Mouse (Mus musculus) embryo, embryonic 10 days (tissue): ENCODE measurements at regions not wholly inside any gene's neighbourhood (a gene's known extent, or its start where the extent isn't known, plus 50 kb on each side); places are given as distances from the start of the nearest gene placed in this dataset.
A peak's percentile ranks its signal among the peaks of the same experiment; 100 is the strongest.

Source experiments
- DNase-seq: peaks from one replicate; pipeline ENCODE4 v3.0.0-alpha.2; 2015; ENCODE audit warnings: low spot score

- DNase-seq = peak; percentile 63
These were observed 357.6 kb downstream of the Sorl1 start for GRCm38 (mm10) chr9:41766533-41766920.

GRCm38 (mm10) chr9:41765816-41766532 lies 358.1 kb downstream of the Sorl1 start:
- DNase-seq = no peak

DNA sequence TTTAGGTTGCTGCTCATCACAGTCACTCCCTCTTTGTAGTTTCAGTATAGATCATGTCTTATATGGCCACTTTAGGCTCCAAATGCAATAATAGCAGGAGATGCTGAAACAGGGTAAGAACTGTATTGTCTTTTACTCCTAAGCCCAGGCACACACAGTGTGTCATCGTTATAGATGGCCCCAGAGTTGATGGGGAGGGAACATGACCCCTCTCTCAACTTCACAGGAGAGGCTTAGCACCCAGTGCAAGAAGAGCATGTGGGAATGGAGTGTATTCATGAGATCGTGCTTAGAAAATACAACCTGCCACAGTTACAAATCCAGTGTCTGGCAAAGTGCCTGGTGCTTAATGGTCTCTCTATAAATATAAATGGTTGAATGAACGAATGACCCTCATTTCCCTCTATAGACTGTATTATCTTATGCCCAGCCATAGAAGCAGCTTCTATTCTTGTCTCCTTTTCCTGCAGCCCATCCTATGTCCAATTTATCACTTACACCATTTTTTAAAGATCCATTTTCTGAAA lies 363.0 kb downstream of the Sorl1 start:
- no peak for DNase-seq

DNA sequence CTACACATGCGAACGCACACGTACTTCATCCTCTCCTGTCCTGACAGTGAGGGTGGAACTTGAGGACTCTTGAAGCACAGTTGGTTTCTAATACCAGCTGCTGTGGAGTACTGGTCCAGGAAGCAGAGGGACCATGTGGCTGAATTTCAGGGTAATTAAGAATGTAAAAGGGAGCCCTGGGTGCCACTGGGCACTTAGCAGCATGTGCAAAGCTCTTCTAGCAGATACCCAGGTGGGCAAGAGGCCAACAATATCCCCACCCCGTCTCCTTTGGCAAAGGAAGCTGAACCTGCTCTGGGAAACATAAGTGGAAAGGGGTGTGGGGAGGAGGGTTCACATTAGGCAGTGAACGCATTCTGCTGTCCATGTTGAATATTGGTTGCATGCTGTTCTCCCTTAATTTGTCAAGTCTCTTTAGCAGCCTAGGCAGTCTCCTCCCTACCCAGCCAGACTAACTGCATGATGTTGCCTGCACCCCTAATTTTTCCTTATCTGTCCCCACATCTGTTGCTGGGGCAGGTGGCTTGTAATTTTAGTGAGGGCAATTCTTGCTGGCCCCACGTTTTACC lies 369.6 kb downstream of the Sorl1 start:
- no peak for DNase-seq

DNA sequence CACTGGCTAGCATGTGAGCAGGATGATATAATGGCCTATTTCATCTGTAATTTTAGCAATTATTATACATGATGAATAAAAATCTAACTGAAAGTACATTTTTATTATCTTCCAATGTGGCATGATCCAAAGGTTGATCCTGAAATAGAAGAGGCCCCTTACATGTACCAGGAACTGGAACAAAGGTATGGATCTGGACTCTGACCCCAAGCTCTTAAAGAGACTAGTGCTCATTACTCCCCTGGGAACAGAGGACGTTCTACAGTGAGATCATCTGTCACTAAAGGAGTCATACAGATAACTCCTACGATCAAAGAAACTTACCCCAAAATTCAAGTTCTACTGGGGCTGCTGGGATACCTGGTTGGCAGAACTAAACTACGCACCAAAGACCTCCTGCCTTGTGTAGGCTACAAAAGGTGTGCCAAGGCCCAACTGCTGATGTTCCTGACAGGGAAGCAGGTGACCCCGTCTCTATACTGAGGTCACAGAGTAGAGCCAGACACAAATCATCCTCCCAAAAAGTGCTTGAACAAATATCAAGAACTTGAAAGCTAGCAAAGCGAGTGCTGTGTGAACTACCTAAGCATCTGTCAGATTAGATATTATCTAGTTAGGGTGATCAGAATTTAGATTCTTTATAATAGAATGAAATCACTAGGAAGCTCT lies 378.0 kb downstream of the Sorl1 start:
- DNase-seq = no peak

DNA sequence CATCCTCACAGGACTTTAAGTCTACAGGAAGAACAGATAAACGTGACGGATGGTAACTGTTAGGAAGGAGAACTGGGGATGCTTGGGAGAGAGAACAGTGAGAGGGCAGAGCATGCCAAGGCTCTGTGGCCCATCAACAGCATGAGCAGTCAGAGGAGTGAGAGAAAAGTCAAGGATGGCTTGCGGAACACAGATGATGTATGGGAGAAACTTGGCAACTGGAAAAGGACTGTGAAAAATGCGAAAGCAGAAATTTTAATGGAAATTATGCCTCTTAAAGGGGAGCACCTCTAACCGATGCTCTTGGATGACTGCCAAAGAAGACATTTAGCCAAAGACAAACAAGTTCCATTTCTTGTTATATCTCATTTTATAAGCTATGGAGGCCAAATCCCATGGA lies 382.6 kb downstream of the Sorl1 start:
- DNase-seq = no peak

DNA sequence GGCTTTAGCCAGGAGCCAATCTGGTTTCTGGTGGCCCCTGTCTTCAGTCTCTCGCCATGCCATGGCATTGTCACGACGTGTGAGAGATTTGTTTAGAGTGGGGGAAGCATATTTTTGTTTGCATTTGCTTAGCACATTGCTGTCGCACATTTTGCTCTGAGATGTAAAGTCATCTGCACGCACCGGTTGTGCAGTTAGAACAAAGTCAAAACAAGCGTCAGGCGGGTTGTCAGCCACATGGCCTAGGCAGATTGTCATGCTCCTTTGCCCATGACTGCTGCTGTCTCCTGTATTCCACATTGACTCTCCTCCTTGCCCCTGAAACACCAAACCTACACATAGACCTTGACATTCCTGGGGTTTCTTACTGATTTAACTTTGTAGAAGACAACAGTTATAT lies 383.6 kb downstream of the Sorl1 start:
- no peak for DNase-seq

DNA sequence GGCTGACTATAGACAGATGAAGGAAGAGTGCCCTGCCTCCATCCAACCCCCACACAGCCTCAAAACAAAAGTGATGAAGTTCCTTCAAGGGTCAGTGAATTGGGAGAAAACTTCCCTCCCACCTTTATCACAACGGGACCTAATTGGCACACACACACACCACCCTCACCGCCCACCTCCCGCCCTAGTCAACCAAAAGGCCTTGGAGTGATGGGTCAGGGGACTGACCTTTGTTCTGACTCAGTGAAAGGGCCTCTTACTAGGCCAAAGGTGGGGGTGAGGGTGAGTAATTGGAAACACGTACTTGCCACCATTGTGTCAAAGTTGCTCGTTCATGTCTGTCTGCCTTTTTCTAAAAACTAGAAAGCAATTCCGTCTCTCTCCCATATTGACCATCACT lies 386.4 kb downstream of the Sorl1 start:
- peak; percentile 64 for DNase-seq

- peak; percentile 6 for DNase-seq
These were observed 387.2 kb downstream of the Sorl1 start for GRCm38 (mm10) chr9:41736881-41737280.

- peak; percentile 79 for DNase-seq
These were observed 387.8 kb downstream of the Sorl1 start for GRCm38 (mm10) chr9:41736234-41736859.

DNA sequence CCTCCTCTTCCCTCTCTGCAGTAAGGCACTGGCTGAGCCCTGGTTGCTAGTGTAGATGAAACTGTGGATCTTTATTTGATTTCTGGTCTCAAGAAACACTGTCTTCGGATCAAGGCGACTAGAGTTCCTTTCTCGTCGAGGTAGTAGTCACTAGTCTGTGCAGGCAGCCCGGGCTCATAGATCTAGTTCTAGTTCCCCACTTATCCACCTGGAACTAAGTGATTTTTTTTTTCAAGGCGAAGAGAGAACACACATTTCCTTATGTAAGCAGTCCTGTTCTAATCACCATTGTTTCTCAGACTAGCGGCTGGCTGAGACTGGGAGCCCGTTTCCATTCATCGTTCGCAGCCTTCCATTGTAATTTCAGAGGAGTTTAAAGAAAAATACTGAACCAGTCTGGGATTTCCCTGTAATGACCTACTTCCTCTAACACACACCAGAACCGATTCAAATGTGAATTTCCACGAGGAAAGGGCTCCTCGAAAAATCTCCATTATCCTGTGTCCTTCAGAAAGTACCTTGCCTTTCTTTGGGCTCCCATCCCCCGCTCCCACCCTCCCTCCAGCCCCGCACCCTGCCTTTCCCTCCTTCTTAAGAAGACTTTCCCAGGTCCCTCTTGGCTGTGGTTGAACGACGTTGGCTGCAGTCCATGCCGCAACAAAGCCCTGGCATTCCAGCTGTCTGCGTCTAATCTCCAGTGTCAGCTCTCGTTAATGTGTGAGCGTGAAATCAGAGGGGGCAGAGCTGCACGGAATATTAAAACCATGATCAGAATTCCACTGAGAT lies 388.5 kb downstream of the Sorl1 start:
- DNase-seq = peak; percentile 81

DNA sequence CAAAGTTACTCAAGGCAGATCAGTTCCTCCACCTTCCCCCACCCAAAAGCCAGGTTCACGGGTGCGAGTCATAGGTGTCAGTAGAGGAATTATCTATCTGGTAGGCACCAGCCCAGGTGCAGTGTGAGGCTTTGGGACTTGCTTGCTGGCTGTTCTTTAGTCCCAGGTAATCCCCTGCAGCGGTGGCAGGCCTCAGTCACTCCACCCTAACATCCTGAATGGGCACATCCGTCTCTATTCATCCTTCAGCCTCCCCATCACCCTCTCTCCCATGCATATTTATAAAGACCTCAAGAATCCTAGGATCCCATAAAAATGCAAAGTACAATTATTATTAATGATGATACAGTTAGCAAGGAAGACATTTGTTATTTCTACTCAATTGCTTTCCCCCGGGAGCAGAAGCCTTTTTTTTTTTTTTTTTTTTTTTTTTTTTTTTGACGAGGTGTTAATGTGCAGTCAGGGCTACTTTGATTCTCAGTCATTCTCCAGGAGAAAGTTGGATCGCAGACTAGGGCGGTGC lies 389.1 kb downstream of the Sorl1 start:
- DNase-seq = no peak

DNA sequence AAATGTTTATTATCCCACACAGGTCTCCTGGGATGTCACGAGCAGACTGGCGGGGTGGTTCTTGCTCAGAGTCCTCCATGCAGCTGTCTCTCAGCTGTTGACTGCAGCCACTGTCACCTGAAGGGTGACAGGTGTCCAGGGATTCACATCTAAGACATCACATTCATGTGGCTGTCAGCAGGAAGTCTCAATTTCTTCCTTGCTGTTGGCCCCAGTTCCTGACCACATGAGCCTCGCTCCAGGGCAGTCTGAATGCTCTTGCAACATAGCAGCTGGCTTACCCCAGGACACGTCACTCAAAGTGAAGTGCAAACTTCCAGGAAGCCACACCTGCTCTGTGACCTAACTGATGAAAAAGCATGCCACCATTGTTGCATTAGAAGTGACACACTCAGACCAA lies 402.5 kb downstream of the Sorl1 start:
- DNase-seq = peak; percentile 11

GRCm38 (mm10) chr9:41715231-41715630 lies 408.9 kb downstream of the Sorl1 start:
- DNase-seq = no peak

DNA sequence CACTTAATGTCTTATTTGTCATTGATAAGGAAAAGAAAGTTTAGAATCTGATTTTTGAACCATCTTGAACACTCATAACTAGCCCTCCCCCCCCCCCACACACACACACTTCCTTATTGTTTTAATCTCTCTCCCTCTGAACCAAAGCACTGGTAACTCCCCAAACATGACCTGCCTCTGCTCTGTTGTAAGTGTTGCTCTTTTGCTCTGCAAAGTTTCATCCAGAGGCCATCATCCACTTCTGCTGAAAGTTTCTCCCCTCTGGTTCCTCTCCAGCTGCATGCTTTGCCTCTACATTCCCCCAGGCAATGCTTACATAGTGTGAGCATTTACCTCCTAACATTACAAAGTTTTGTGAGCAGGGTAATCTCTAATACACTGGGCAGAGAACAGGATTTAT lies 418.1 kb downstream of the Sorl1 start:
- no peak for DNase-seq

- no peak for DNase-seq
These were observed 418.6 kb downstream of the Sorl1 start for GRCm38 (mm10) chr9:41705461-41705903.

DNA sequence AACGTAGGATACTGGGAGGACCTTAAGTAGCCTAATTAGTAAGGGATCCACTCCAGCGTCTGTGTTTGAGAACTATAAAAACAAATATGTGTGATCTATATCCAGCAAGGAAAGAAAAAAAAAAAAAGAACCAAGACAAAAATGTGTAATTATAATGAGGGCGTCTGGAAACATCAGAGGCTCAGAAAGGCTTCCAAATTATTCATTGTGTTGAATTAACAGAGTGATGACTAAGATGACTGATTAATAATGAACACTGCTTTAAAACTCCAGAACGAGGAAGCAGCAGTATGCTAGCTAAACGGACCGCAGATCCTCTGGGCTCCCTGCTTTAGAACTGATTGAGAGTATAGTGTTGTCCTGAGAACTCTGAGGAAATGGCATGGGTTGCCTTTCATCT lies 421.0 kb downstream of the Sorl1 start:
- no peak for DNase-seq

DNA sequence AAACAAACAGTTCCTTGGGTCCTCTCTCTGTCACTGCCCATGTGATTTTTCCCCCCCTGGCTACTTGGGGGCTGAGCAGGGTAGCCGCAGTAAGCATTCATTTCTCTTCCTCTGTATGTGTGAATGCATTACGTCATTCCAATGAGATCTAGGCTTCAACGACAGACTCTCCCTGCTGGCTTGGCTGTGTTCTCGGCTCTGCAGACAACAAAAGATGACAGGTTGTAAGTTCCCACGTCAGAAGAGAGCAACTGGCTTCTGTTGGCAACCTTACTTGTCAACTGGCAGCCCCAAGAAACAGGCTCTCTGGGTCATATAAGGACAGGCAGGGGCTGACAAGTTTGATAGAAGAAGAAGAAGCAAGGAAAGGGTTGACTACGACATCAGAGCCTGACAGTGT lies 423.4 kb downstream of the Sorl1 start:
- no peak for DNase-seq

DNA sequence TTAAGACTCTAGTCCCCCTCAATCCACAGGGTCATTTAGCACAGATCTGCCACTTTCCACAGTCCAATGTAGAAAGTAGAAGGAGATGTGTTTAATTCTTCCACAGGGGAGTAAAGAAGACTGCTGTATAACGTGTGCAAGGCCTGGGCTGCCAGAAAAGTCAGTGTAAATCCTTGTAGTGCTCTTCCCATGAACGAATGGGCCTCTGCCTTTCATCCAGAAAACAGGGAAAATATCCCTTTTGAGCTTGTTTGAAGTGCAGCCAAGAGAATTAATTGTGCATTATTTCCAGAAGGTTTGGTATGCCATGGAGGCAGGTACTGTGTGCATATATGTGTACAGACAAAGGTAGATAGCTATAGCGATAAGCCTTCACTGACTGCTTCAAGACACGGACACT lies 425.1 kb downstream of the Sorl1 start:
- DNase-seq = no peak

DNA sequence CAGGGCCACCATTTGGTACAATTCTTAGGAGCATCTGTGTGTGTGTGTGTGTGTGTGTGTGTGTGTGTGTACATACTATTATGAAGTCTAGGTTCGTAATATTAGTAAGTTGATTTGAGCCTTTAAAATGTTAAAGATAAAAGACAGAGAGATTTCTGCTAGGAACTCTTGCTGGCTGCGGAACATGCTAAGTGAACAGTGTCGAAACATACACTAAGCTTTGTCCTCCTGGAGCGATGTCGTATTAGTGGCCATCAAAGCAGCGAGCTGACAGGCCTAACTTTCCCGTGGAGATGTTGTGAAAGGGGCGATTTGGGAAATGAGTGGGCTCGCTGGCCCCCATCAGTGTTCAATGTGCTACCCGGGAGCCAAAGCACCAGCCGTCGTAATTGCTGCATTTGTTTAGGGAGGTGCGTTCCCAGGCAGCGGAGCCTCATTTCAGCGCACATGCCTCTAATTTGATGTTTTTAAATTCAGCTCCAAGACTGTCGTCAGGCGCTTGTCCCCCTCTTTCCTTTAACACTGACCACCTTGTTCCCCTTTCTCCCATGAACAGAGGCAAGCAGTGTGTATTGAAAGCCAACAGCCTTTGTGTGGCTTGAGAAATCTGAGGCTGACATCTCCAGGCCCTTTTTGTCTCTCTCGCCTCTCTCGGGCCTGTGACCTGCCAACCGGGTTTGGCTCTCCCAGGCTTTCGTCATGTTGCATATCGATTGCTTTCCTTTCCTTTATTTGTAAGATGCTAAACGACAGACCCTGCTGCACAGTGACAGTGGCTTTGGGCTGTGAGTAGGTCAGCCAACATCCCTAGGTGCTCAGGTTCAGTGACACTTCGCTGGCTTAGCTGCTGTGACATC lies 426.3 kb downstream of the Sorl1 start:
- DNase-seq = peak; percentile 24

DNA sequence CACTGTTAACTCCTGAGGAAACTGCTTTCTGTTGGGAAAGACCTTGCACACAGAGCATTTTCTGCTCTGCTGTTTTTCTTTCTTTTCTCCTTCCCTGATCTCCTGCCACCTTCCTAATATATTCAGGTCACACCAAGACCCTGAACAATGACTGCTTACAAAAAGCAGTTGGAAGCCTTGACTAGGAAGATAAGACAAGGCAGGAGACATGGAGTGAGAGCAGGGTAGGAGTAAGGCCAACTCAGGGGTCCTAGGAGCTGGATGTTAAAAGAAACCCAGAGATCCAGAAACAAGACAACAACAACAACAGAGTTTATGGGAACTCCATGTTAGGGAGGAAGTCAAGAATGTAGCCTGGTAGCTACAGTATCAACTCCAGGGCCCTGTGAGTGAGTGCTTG lies 426.9 kb downstream of the Sorl1 start:
- DNase-seq = no peak
